In the genomic region with DNA sequence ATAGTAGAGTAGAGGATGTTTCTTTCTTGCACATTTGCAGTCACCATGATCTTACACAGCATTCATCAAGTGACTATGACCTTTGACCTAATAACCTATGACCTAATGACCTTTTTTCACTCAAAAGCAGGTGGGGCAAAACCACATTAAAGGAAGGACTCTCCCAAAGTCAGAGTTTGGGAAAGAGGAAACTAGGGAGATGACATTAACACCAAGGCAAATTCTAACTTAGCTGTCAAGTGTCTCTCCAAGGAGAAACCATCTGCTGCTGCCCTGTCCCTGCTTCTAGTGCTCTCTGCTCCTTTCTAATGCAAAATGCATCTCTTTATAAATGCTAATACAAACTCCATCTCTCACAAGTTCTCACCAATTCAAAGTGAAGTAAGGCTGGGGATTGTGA, we compare ENCODE assay signal across 16 mouse cellular contexts.
"Had no signal": no experiment of that assay in that cellular context is flagged by ENCODE, and none has a peak within 500 bp of the region (broad histone marks: within the 10 kb centered on the region; RNA-seq: fewer than 3 reads in every experiment).

No protein-coding gene starts in this region.

- H3K9ac ChIP-seq: liver, postnatal 0 days; lung, embryonic 14.5 days; midbrain, embryonic 12.5 days; neural tube, embryonic 13.5 days had no signal

- H3K27me3 ChIP-seq: midbrain, embryonic 12.5 days; neural tube, embryonic 13.5 days had no signal

- ATAC-seq: liver, postnatal 0 days; midbrain, embryonic 16.5 days had no signal

- DNase-seq: liver, postnatal 0 days; lung, embryonic 14.5 days; lung, postnatal 10 days; lung, postnatal 4 days; midbrain, embryonic 14.5 days; right cerebral cortex, postnatal 25 days; right cerebral cortex, postnatal 4 days; spleen, adult 18-20 months; thymus, adult 18-20 months; thymus, postnatal 14 days; thymus, postnatal 36 days had no signal

- H3K4me3 ChIP-seq: midbrain, embryonic 10.5 days; midbrain, embryonic 12.5 days; myocyte; neural tube, embryonic 13.5 days had no signal

- H3K4me1 ChIP-seq: midbrain, embryonic 12.5 days had no signal

- H3K9me3 ChIP-seq: midbrain, embryonic 10.5 days; midbrain, embryonic 12.5 days; neural tube, embryonic 13.5 days had no signal

- H3K36me3 ChIP-seq: midbrain, embryonic 10.5 days; midbrain, embryonic 12.5 days; neural tube, embryonic 13.5 days had no signal

- H3K27ac ChIP-seq: midbrain, embryonic 10.5 days; midbrain, embryonic 12.5 days; neural tube, embryonic 13.5 days had no signal

- H3K4me2 ChIP-seq: lung, embryonic 14.5 days; midbrain, embryonic 12.5 days; neural tube, embryonic 13.5 days had no signal
